Mouse (Mus musculus): ENCODE results near the gene E330017A01Rik. TPM values are rescaled to one million over a fixed set of nuclear protein-coding genes. Genes with fewer than 3 reads are reported as not detected.

E330017A01Rik gene
- polyA plus RNA-seq, 1 experiment from 2014 or later, result not detected

DNA sequence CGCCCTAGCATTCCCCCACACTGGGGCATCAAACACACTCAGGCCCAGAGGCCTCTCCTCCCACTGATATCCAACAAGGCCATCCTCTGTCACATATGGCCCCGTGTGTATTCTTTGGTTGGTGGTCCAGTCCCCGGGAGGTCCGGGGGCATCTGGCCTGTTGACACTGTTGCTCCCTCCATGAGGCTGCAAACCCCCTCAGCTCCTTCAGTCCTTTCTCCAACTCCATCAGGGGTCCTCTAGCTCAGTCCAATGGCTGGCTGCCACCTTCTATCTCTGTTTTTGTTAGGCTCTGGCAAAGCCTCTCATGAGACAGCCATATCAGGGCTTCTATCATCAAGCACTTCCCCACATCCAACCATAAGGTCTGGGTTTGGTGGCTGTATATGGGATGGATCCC lies 18.0 kb upstream of the E330017A01Rik start:
- WGBS, result 86% methylated on average over 4 of the region's 4 CpGs
- H3K9me3 ChIP-seq (ENCODE audit: control insufficient read depth, low read length), result no peaks in the 10 kb centered on the region
- no peak overlapping the region for H3K4me2 ChIP-seq (ENCODE audit: low read length)
- H3K4me3 ChIP-seq (ENCODE audit: low read depth, low read length), result no peak overlapping the region
- ATAC-seq (replicated peaks; ENCODE audit: low FRiP score, low TSS enrichment, low read depth) (no peak), DNase-seq (ENCODE audit: low spot score) (no peak)
- H3K27me3 ChIP-seq (replicated peaks; ENCODE audit: control insufficient read depth, insufficient read depth, low read length), result no peaks in the 10 kb centered on the region
- H3K4me1 ChIP-seq (replicated peaks; ENCODE audit: control insufficient read depth, insufficient read depth, low read length), result no peaks in the 10 kb centered on the region
- no peaks in the 10 kb centered on the region for H3K36me3 ChIP-seq (ENCODE audit: control insufficient read depth, insufficient read depth, low read length)
- H3K9ac ChIP-seq (ENCODE audit: low read length), result no peak overlapping the region
- H3K27ac ChIP-seq (ENCODE audit: low read depth), result no peak overlapping the region

DNA sequence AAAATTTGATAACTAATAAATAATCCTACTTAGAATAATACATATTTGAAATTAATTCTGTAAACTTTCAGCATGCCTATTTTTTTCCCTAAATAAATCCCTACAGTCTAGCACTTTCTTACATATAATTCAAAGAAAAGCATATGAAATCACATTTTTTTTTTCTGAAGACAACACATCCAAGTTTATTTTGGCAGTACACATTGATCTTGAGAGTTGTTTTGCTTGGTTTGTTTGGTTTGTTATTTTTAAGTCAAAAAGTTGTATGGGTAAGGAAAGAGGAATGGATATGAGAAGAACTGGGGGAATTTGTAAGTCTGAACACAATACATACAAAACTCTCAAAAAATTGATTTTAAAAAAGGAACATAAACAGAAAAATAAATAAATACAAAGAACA lies 17.2 kb upstream of the E330017A01Rik start:
- Histone ChIP-seq H3K4me1 (replicated peaks; ENCODE audit: control insufficient read depth, insufficient read depth, low read length) (no peaks in the 10 kb centered on the region), H3K4me3 (ENCODE audit: low read depth, low read length) (no peak overlapping the region), H3K9ac (ENCODE audit: low read length) (no peak overlapping the region), H3K27me3 (replicated peaks; ENCODE audit: control insufficient read depth, insufficient read depth, low read length) (no peaks in the 10 kb centered on the region), H3K4me2 (ENCODE audit: low read length) (no peak overlapping the region), H3K9me3 (ENCODE audit: control insufficient read depth, low read length) (no peaks in the 10 kb centered on the region), H3K27ac (ENCODE audit: low read depth) (no peak overlapping the region), H3K36me3 (ENCODE audit: control insufficient read depth, insufficient read depth, low read length) (no peaks in the 10 kb centered on the region)
- ATAC-seq (replicated peaks; ENCODE audit: low FRiP score, low TSS enrichment, low read depth), result no peak
- DNase-seq (ENCODE audit: low spot score), result no peak

DNA sequence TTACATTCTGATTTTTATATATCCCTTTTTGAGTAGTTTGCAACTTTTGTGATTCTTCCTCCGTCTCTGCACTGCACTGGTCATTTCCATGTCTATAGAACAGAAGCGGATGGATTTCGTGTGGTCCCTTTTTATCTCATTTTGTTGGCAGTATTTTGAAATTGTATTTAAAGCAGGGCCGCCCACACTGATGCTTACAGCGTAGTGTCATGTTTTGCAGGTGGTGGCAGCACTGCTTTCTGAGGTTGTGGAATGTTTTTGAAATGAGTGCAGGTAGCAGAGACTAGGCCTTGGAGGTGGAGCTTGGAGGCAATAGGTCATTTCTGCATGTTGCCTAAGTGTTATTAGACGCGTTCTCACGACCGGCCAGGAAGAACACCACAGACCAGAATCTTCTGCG lies 11.4 kb upstream of the E330017A01Rik start:
- Histone ChIP-seq H3K9ac (ENCODE audit: low read length) (no peak overlapping the region), H3K27ac (ENCODE audit: low read depth) (no peak overlapping the region), H3K4me1 (replicated peaks; ENCODE audit: control insufficient read depth, insufficient read depth, low read length) (no peaks in the 10 kb centered on the region), H3K4me3 (ENCODE audit: low read depth, low read length) (no peak overlapping the region), H3K4me2 (ENCODE audit: low read length) (no peak overlapping the region), H3K9me3 (ENCODE audit: control insufficient read depth, low read length) (no peaks in the 10 kb centered on the region), H3K36me3 (ENCODE audit: control insufficient read depth, insufficient read depth, low read length) (no peaks in the 10 kb centered on the region), H3K27me3 (replicated peaks; ENCODE audit: control insufficient read depth, insufficient read depth, low read length) (no peaks in the 10 kb centered on the region)
- 95% methylated on average over 10 of the region's 10 CpGs for WGBS
- ATAC-seq (replicated peaks; ENCODE audit: low FRiP score, low TSS enrichment, low read depth), result no peak
- DNase-seq (ENCODE audit: low spot score), result no peak

DNA sequence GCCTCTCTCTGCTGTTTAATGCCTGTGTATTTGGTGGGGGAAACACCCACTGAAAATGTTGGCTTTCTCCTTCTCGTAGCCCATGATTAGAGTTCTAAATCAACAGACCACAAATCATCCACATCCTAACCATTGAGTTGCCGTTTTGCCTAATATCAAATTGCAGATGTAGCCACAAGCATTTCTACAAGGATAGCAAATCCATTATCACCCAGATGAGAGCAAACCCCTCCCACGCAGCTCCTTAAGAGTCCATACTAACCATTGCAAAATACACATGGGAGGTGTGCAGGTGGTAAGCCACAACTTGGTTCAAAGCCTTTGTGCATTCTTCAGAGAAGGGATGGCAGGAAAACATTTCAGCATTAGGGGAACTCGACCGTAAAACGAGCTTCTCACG lies 523 bp downstream of the E330017A01Rik start:
- H3K4me2 ChIP-seq (ENCODE audit: low read length), result no peak overlapping the region
- DNase-seq (ENCODE audit: low spot score), result no peak
- 75% methylated on average over 7 of the region's 7 CpGs for WGBS
- no peak for ATAC-seq (replicated peaks; ENCODE audit: low FRiP score, low TSS enrichment, low read depth)
- H3K4me1 ChIP-seq (replicated peaks; ENCODE audit: control insufficient read depth, insufficient read depth, low read length), result no peaks in the 10 kb centered on the region
- H3K9me3 ChIP-seq (ENCODE audit: control insufficient read depth, low read length), result no peaks in the 10 kb centered on the region
- H3K36me3 ChIP-seq (ENCODE audit: control insufficient read depth, insufficient read depth, low read length), result no peaks in the 10 kb centered on the region
- no peaks in the 10 kb centered on the region for H3K27me3 ChIP-seq (replicated peaks; ENCODE audit: control insufficient read depth, insufficient read depth, low read length)
- no peak overlapping the region for H3K4me3 ChIP-seq (ENCODE audit: low read depth, low read length)
- no peak overlapping the region for H3K9ac ChIP-seq (ENCODE audit: low read length)
- no peak overlapping the region for H3K27ac ChIP-seq (ENCODE audit: low read depth)

DNA sequence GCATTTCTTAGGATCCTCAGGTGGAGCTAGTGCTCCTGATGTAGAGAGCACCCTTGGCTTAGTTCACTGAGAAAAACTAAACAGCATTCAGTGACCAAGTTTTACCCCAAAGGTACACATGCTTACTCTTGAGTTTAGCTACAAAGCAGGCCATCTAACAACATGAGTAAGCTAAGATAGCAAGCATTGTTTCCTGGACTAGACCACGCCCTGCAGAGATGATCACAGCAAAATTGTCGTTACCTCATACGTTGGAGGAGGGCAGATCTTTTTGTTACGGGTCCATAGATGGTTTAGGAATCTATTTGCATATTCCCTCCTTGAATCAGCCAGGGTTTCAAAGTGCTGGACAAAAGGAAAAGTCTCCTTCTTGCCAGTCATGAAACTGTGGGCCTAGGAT lies 1.1 kb downstream of the E330017A01Rik start:
- Histone ChIP-seq H3K27me3 (replicated peaks; ENCODE audit: control insufficient read depth, insufficient read depth, low read length) (no peaks in the 10 kb centered on the region), H3K27ac (ENCODE audit: low read depth) (no peak overlapping the region), H3K4me1 (replicated peaks; ENCODE audit: control insufficient read depth, insufficient read depth, low read length) (no peaks in the 10 kb centered on the region), H3K4me2 (ENCODE audit: low read length) (no peak overlapping the region), H3K9me3 (ENCODE audit: control insufficient read depth, low read length) (no peaks in the 10 kb centered on the region), H3K36me3 (ENCODE audit: control insufficient read depth, insufficient read depth, low read length) (no peaks in the 10 kb centered on the region), H3K4me3 (ENCODE audit: low read depth, low read length) (no peak overlapping the region), H3K9ac (ENCODE audit: low read length) (no peak overlapping the region)
- no peak for ATAC-seq (replicated peaks; ENCODE audit: low FRiP score, low TSS enrichment, low read depth)
- WGBS, result 82% methylated on average over 4 of the region's 4 CpGs
- no peak for DNase-seq (ENCODE audit: low spot score)

DNA sequence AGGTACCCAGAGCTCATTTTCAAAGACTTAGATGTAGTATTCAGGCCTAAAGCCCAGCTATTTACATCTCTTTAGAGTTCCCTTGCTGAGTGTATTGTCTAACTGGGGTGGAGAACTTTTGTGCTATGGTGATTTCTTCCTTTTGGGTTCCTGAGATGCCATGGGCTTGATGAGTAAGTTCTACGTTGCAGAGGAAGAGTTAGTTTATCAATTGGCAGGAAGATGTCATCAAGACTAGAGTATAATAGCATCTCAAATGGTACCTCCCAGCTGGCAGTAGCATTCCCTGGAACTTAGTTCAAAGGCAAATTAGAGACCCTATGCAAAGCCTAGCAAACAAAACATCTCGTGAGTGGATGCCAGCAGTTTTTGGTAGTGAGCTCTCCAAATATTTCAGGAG lies 2.7 kb downstream of the E330017A01Rik start:
- Histone ChIP-seq H3K9ac (ENCODE audit: low read length) (no peak overlapping the region), H3K9me3 (ENCODE audit: control insufficient read depth, low read length) (no peaks in the 10 kb centered on the region), H3K4me1 (replicated peaks; ENCODE audit: control insufficient read depth, insufficient read depth, low read length) (no peaks in the 10 kb centered on the region), H3K27ac (ENCODE audit: low read depth) (no peak overlapping the region), H3K4me2 (ENCODE audit: low read length) (no peak overlapping the region), H3K36me3 (ENCODE audit: control insufficient read depth, insufficient read depth, low read length) (no peaks in the 10 kb centered on the region), H3K4me3 (ENCODE audit: low read depth, low read length) (no peak overlapping the region), H3K27me3 (replicated peaks; ENCODE audit: control insufficient read depth, insufficient read depth, low read length) (no peaks in the 10 kb centered on the region)
- WGBS, result 58% methylated on average over 2 of the region's 2 CpGs
- DNase-seq (ENCODE audit: low spot score), result no peak
- ATAC-seq (replicated peaks; ENCODE audit: low FRiP score, low TSS enrichment, low read depth), result no peak

DNA sequence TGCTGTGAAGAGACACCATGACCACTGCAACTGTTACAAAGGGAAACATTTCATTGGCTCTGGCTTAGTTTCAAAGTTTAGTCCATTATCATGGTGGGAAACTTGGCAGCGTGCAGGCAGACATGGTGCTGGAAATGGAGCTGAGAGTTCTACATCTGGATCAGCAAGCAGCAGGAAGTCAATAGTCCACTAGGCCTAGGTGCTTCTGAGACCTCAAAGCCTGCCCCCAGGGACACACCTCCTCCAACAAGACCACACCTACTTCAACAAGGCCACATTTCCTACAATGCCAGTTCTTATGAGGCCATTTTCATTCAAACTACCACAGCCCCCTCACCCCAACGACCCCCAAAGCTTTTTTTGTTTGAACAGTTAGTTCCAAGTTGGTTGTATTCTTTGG lies 8.8 kb downstream of the E330017A01Rik start:
- Histone ChIP-seq H3K36me3 (ENCODE audit: control insufficient read depth, insufficient read depth, low read length) (no peaks in the 10 kb centered on the region), H3K27ac (ENCODE audit: low read depth) (no peak overlapping the region), H3K9ac (ENCODE audit: low read length) (no peak overlapping the region), H3K9me3 (ENCODE audit: control insufficient read depth, low read length) (no peaks in the 10 kb centered on the region), H3K4me3 (ENCODE audit: low read depth, low read length) (no peak overlapping the region), H3K4me1 (replicated peaks; ENCODE audit: control insufficient read depth, insufficient read depth, low read length) (no peaks in the 10 kb centered on the region), H3K27me3 (replicated peaks; ENCODE audit: control insufficient read depth, insufficient read depth, low read length) (no peaks in the 10 kb centered on the region), H3K4me2 (ENCODE audit: low read length) (no peak overlapping the region)
- 75% methylated on average over 2 of the region's 2 CpGs for WGBS
- no peak for ATAC-seq (replicated peaks; ENCODE audit: low FRiP score, low TSS enrichment, low read depth)
- no peak for DNase-seq (ENCODE audit: low spot score)

DNA sequence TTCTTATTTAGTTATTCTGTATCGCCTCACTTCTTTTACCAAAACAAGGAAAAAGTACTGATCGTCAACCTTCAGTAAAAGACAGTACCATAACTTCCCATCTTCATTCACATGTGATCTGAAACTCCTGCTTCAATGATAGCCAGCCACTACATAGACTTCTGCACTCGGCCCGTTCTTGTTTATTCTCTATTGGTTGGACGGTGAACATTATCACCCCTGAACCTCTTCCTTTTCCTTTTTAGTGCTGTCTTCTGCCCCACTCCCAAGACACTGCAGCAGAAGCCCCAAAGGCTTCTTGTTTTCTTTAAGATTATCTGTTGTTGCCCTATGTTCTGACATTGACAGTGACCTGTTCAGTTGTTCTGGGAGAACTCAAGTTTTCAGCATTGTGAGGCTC lies 9.6 kb downstream of the E330017A01Rik start:
- Histone ChIP-seq H3K4me2 (ENCODE audit: low read length) (no peak overlapping the region), H3K27ac (ENCODE audit: low read depth) (no peak overlapping the region), H3K4me1 (replicated peaks; ENCODE audit: control insufficient read depth, insufficient read depth, low read length) (no peaks in the 10 kb centered on the region), H3K4me3 (ENCODE audit: low read depth, low read length) (no peak overlapping the region), H3K36me3 (ENCODE audit: control insufficient read depth, insufficient read depth, low read length) (no peaks in the 10 kb centered on the region), H3K9me3 (ENCODE audit: control insufficient read depth, low read length) (no peaks in the 10 kb centered on the region), H3K27me3 (replicated peaks; ENCODE audit: control insufficient read depth, insufficient read depth, low read length) (no peaks in the 10 kb centered on the region), H3K9ac (ENCODE audit: low read length) (no peak overlapping the region)
- no peak for DNase-seq (ENCODE audit: low spot score)
- 90% methylated on average over 5 of the region's 5 CpGs for WGBS
- no peak for ATAC-seq (replicated peaks; ENCODE audit: low FRiP score, low TSS enrichment, low read depth)

DNA sequence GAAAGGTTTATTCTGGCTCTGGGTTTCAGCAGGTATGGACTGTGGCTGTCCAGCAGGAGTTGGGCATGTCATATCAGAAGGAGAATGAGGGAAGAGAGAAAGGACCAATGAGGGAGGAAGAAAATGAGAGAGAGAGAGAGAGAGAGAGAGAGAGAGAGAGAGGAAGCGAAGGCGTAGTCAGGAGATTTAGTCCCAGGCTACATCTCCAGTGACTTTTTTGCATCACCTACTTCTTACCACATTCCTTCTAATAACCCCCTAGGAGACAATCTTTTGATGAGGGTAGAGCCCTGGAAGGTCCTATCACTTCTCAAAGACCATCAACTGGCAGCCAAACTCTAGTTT lies 10.2 kb downstream of the E330017A01Rik start:
- no peak overlapping the region for H3K4me3 ChIP-seq (ENCODE audit: low read depth, low read length)
- no peak for ATAC-seq (replicated peaks; ENCODE audit: low FRiP score, low TSS enrichment, low read depth)
- 91% methylated on average over 2 of the region's 2 CpGs for WGBS
- H3K4me1 ChIP-seq (replicated peaks; ENCODE audit: control insufficient read depth, insufficient read depth, low read length), result no peaks in the 10 kb centered on the region
- no peak overlapping the region for H3K4me2 ChIP-seq (ENCODE audit: low read length)
- H3K27ac ChIP-seq (ENCODE audit: low read depth), result no peak overlapping the region
- H3K36me3 ChIP-seq (ENCODE audit: control insufficient read depth, insufficient read depth, low read length), result no peaks in the 10 kb centered on the region
- no peak for DNase-seq (ENCODE audit: low spot score)
- H3K9ac ChIP-seq (ENCODE audit: low read length), result no peak overlapping the region
- no peaks in the 10 kb centered on the region for H3K27me3 ChIP-seq (replicated peaks; ENCODE audit: control insufficient read depth, insufficient read depth, low read length)
- H3K9me3 ChIP-seq (ENCODE audit: control insufficient read depth, low read length), result no peaks in the 10 kb centered on the region

Measured in intestine, embryonic 14.5 days (tissue).